Mouse (Mus musculus) telencephalon, adult 2 months (tissue): ENCODE results near the gene Cwc22.

ENCODE experiments used
- DNase-seq: peaks from one replicate; pipeline ENCODE4 v3.0.0-alpha.2; 2011; ENCODE audit warnings: low read depth, low spot score

The Cwc22 gene

DNA sequence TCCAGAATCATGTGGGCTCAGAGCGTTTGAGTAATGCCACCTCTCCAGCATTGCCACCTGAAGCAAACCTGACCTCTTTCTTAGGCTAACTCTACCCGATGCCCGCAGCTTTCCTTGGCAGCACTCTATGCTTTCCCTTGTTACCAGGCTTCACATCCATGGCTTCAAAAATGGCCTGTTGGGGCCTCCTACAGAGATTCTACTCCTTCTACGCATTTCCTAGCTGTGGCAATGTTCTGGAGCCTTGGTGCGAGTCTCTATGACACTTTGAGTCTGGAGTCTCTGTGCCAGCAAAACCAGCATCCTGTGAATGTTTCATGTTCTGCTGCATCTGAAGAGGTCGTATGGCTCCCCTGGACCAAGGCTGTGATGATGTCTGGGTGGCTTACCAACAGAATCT lies 69.8 kb downstream of the Cwc22 start:
- DNase-seq = no peak

DNA sequence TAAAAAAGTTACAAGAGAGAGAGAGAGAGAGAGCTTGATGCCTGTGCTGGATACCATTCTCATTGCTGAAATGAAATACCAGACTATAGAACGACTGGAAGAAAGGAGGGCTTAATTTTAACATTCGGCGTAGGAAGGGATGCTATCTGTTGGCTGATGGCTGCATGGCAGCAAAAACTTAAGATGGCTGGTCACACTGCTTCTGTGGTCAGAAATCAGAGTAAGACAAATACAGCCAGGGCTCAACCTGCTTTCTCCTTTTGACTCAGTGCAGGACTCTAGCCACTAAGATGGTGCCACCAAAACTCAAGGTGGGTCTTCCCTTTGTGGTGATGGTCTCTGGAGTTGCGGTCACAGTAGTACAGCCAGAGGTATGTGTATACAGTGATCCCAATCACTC lies 70.7 kb downstream of the Cwc22 start:
- no peak for DNase-seq

DNA sequence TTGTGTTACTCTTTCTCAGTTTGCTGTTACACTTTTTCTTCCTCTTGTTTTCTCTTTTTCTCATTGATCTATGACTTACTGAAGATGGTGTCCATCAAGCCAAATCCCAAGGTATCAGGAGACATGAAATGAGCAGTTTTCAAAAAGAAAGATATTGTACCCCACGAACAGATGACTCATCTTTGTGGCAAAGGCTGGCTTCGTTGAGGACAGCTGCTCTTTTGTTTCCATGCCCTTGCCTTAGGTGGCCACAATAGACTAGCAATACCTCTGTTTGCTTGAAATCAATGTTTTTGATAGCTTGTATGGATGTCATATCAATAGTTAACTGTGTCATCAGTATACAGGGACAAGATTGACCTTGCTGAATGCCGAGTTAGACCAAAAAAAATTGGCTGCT lies 71.5 kb downstream of the Cwc22 start:
- no peak for DNase-seq

DNA sequence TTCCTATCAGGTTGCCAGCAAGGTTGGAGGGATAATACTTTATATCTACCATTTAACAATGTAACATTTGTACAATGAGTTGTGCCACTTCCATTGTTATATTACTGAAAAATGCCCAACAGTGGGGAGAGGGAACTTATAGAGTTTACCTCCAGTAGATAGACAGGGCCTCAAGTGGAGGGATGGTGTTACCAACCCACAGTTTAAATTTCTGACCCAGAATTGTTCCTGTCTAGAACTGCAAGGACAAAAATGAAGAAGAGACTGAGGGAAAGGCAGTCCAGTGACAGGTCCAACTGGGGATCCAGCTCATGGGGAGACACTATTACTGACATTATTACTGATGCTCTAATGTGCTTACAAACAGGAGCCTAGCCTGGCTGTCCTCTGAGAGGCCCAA lies 72.4 kb downstream of the Cwc22 start:
- DNase-seq = no peak

DNA sequence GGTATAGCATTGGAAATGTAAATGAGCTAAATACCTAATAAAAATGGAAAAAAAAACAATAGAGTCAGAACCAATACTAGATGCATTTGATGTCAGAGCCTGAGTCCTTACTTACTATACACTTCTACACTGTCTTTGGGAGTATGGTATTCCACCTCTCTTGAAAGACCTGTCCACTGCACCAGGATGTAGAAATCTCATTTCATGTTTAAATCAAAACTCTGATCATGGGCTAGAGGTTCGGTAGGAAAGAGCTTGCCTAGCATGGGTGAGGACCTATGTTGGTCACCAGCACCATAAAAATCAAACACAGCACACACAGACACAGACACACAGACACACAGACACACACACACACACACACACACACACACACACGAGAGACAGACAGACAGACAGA lies 73.5 kb downstream of the Cwc22 start:
- DNase-seq = no peak

DNA sequence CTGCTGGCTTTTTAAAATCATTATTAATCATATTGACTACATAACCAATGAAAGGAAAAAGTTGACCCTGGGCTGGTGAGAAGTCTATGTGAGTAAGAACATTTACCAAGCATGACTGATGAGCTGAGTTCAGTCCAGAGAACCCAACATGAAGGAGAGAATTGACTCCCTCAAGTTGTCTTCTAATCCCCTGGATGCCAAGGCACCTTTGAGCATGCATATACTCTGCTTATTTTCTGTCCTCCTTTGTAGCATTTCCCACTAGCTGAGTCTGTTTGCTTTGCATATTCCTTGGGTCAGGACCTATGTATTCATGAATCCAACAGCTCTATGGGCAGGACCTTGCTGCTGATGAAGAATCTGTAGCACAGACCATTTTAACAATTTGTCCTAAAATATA lies 75.0 kb downstream of the Cwc22 start:
- DNase-seq = no peak

DNA sequence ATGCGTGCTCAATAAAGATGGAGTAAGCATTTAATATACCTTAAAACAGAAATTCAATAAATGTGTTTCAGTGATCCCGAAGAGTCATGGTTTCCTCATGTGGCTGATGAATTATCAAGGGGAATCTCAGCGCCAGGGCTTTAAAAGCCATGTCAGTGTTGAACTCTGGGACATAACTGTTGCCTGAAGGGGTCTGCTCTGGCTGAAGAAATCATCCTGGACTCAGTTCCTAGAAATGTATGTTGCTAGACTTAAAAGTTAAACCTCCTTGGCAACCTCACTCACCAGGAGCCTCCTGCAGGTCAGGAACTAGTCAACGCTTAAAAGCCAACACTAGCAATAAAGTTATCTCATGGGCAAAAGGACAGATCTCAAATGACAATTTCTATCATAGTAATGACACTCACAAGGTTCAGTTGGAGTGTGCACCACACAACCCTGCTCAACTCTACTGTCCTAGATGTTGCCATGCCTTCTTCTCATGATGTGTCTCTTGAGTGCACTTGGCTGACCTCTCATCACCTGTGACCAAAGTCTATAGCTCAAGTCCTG lies 76.4 kb downstream of the Cwc22 start:
- DNase-seq = no peak

DNA sequence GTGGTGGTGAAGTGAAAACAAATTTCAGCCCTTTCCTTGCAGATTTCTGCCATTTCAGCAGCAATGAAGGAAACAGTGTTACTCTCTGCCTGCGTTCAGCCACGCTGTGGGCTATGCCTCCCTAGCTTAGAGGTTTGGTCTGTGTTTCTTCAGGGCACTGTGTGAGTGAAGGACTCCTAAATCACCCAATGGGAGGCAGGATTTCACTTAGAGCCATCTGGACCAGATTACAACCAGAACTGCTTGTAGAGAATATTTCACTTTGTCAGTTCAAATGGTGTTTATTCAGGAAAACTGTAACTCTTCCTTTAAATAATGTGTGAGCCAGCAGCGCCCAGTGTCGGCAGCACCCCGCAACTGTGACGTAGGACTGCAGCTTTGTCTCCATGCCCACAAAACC lies 82.2 kb downstream of the Cwc22 start:
- no peak for DNase-seq

DNA sequence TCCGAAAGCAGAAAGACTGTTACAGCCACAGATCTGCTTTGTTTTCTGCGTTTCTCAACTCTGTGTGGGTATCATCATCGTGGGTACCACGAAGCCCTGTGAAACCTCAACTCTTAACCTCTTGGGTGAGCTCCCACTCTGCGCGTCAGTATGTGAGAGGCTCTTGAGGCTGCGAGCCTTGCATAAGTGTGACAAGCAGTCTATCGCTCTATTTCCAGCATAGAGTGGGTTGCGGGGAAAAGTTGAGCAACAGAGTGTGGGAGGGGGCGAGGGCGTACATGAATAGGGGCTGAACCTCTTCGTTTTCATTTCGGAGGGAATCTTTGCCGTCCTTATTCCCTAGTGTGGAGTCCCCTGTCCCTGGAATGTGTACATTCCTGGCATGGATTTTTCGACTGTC lies 82.7 kb downstream of the Cwc22 start:
- DNase-seq = peak; percentile 48

DNA sequence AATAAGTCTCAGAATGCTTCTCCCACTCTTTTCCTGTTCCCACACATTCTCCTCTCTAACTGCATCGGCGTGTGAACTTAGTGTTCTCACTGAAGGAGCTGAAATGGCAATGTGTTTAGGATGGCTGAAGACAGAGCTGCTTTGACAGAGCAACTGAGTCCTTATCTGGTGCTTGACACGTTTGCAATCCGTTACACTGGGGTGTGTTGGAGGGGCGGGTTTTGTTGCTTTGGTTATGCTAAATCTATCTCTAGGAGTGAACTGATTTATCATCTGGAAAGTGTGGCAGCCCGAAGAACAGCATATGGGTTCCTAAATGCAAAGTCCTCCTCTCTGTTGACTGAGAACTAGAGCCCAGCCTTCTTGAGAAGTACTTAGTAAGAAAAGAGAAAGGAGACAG lies 104.7 kb downstream of the Cwc22 start:
- peak; percentile 90 for DNase-seq

DNA sequence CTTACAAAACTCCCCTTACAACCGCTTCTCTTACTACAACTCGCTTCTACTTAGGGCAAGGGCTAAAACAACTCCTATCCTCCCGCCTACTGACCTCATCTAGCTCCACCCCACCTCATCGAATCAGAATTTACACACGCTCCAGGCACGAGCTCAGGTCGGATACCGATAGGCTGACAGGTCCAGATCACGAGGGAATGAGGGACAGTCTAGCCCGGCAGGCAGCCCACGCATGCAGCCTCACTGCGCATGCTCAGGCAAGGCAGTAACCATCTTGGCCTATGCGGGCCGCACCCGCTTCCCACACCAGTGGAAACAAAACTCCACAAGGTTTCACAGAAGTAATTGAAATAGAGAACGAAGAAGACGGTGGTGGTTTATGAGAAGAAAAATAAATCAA lies 106.6 kb downstream of the Cwc22 start:
- no peak for DNase-seq

DNA sequence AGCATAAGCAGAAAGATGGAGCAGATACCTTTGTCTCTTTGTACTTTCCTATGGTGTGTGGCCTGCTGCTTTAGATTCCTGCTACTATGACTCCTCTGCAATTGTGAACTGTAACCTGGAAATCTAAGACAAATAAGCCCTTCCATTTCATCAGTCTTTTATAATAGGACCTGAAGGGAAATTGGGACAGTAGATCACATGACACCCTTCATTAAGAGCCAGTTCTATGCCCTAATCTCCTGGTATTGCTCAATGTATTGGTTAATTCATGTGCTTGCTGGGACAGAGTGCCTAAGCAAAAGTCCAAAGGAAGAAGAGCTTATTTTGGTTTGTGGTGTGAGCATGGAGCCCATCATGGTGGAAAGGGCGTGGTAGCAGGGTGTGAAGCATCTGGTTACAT lies 107.5 kb downstream of the Cwc22 start:
- DNase-seq = no peak

DNA sequence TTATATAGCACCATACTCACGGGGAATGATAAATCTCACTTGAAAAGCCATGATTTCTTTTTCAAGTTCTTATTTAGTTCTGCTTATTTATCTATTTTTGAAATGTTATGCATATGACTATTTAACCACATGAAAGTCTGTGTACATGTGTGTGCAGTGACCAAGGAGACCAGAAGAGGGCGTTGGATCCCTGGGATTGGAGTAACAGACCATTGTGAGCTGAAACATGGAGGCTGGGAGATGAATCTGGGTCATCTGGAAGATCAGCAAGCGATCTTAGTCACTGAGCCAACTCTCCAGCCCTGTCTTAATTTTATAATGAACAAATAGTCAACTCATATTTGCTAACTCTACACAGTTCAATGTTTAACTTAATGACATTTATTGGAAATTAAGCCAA lies 110.4 kb downstream of the Cwc22 start:
- no peak for DNase-seq
